Mouse (Mus musculus) neural tube, embryonic 15.5 days (tissue): ENCODE measurements around the gene Tbc1d10a. TPM values are rescaled to one million over a fixed set of nuclear protein-coding genes. Genes with fewer than 3 reads are reported as not detected.

Experiments used
- ATAC-seq: fragments of 200-750 bp; cut with Nextera tagmentation; 2 replicates; pipeline ENCODE4 v1.8.0; 2017; ENCODE audit warnings: mild to moderate bottlenecking, moderate TSS enrichment, moderate library complexity; ENCODE audit not compliant: low FRiP score
- H3K27ac ChIP-seq: fragments of 300-500 bp; sonication (generic); replicated peaks from 2 replicates; pipeline ENCODE4 v1.5.1; 2015; ENCODE audit warnings: mild to moderate bottlenecking, inconsistent platforms
- H3K27me3 ChIP-seq: fragments of 300-500 bp; sonication (generic); replicated peaks from 2 replicates; pipeline ENCODE4 v1.6.1; 2015; ENCODE audit warnings: inconsistent platforms
- H3K36me3 ChIP-seq: fragments of 300-500 bp; sonication (generic); 2 replicates; pipeline ENCODE4 v1.6.1; 2015; ENCODE audit warnings: inconsistent platforms
- H3K4me1 ChIP-seq: fragments of 300-500 bp; sonication (generic); 2 replicates; pipeline ENCODE4 v1.6.1; 2015; ENCODE audit warnings: inconsistent platforms
- H3K4me2 ChIP-seq: fragments of 300-500 bp; sonication (generic); 2 replicates; pipeline ENCODE4 v1.6.1; 2015; ENCODE audit warnings: inconsistent platforms, mild to moderate bottlenecking, moderate library complexity
- H3K4me3 ChIP-seq: fragments of 300-500 bp; sonication (generic); replicated peaks from 2 replicates; pipeline ENCODE4 v1.5.1; 2015; ENCODE audit warnings: mild to moderate bottlenecking, inconsistent platforms
- H3K9ac ChIP-seq: fragments of 300-500 bp; sonication (generic); replicated peaks from 2 replicates; pipeline ENCODE4 v1.6.1; 2015; ENCODE audit warnings: mild to moderate bottlenecking, inconsistent platforms
- H3K9me3 ChIP-seq: fragments of 300-500 bp; sonication (generic); replicated peaks from 2 replicates; pipeline ENCODE4 v1.6.1; 2016; ENCODE audit warnings: inconsistent platforms
- WGBS: fragments of 180-500 bp; shearing (Covaris S2); methylation state at CpG from one replicate; pipeline ENCODE4 v1.1.7; 2015; ENCODE audit warnings: mixed read lengths; 5-methylcytosine and 5-hydroxymethylcytosine counted together
- polyA plus RNA-seq: library from polyadenylated mRNA; unstranded; fragments of >200 nt; fragmentation: Nextera tagmentation; extraction: Ambion mirVana; gene quantifications from 2 replicates; pipeline ENCODE4 v1.2.1, GENCODE M21; 2015

The Tbc1d10a gene
- polyA plus RNA-seq, result 40.2 and 40.3 TPM in 2 replicates

- Histone ChIP-seq H3K9me3 (no peaks in the 10 kb centered on the region), H3K27ac (peak within 1 kb of the TSS; percentile 78), H3K4me3 (peak within 1 kb of the TSS; percentile 73), H3K4me1 (peaks cover 43% of the 10 kb centered on the region), H3K36me3 (peaks cover 16% of the 10 kb centered on the region), H3K27me3 (no peaks in the 10 kb centered on the region), H3K4me2 (peak within 1 kb of the TSS; percentile 84), H3K9ac (peak within 1 kb of the TSS; percentile 83)
- ATAC-seq, result peak; percentile 99
- under 1% methylated on average over 71 of the region's 71 CpGs for WGBS
Measured at GRCm38 (mm10) chr11:4186486-4187317, at the start of gene Tbc1d10a. Gene Tbc1d10a, plus strand, starts transcription at chr11:4186789.

GRCm38 (mm10) chr11:4138964-4139363 lies 47.6 kb upstream of the Tbc1d10a start:
- no peaks in the 10 kb centered on the region for H3K27me3 ChIP-seq
- no peak overlapping the region for H3K4me3 ChIP-seq
- H3K4me2 ChIP-seq, result no peak overlapping the region
- peaks cover 37% of the 10 kb centered on the region for H3K4me1 ChIP-seq
- H3K27ac ChIP-seq, result no peak overlapping the region
- WGBS, result 32% methylated on average over 2 of the region's 2 CpGs
- no peak overlapping the region for H3K9ac ChIP-seq
- ATAC-seq, result no peak
- no peaks in the 10 kb centered on the region for H3K9me3 ChIP-seq
- peaks cover 68% of the 10 kb centered on the region for H3K36me3 ChIP-seq

- Histone ChIP-seq H3K27ac (no peak overlapping the region), H3K36me3 (peaks cover 75% of the 10 kb centered on the region), H3K9me3 (no peaks in the 10 kb centered on the region), H3K4me1 (peaks cover 24% of the 10 kb centered on the region), H3K27me3 (no peaks in the 10 kb centered on the region), H3K4me2 (no peak overlapping the region), H3K9ac (no peak overlapping the region), H3K4me3 (no peak overlapping the region)
- no peak for ATAC-seq
Measured at GRCm38 (mm10) chr11:4141505-4141904, 45.1 kb upstream of the Tbc1d10a start.

- H3K27ac ChIP-seq, result no peak overlapping the region
- H3K9me3 ChIP-seq, result no peaks in the 10 kb centered on the region
- H3K4me1 ChIP-seq, result peaks cover 15% of the 10 kb centered on the region
- ATAC-seq, result no peak
- no peak overlapping the region for H3K4me3 ChIP-seq
- no peak overlapping the region for H3K9ac ChIP-seq
- H3K27me3 ChIP-seq, result no peaks in the 10 kb centered on the region
- peaks cover 72% of the 10 kb centered on the region for H3K36me3 ChIP-seq
- H3K4me2 ChIP-seq, result no peak overlapping the region
- 88% methylated on average over 4 of the region's 4 CpGs for WGBS
Measured at GRCm38 (mm10) chr11:4142352-4142751, 44.2 kb upstream of the Tbc1d10a start.

GRCm38 (mm10) chr11:4143281-4144062 lies 43.1 kb upstream of the Tbc1d10a start:
- WGBS, result 90% methylated on average over 21 of the region's 21 CpGs
- H3K4me3 ChIP-seq, result no peak overlapping the region
- peaks cover 4% of the 10 kb centered on the region; the same call in 1 of the 2 replicates for H3K4me1 ChIP-seq
- peaks cover 62% of the 10 kb centered on the region for H3K36me3 ChIP-seq
- H3K9me3 ChIP-seq, result no peaks in the 10 kb centered on the region
- H3K9ac ChIP-seq, result no peak overlapping the region
- H3K27ac ChIP-seq, result no peak overlapping the region
- no peak overlapping the region for H3K4me2 ChIP-seq
- no peak for ATAC-seq
- H3K27me3 ChIP-seq, result no peaks in the 10 kb centered on the region

- H3K27me3 ChIP-seq, result no peaks in the 10 kb centered on the region
- H3K4me3 ChIP-seq, result no peak overlapping the region
- H3K27ac ChIP-seq, result no peak overlapping the region
- no peak for ATAC-seq
- no peak overlapping the region for H3K4me2 ChIP-seq
- 73% methylated on average over 6 of the region's 6 CpGs for WGBS
- peaks cover 35% of the 10 kb centered on the region for H3K36me3 ChIP-seq
- no peak overlapping the region for H3K9ac ChIP-seq
- H3K4me1 ChIP-seq, result no peaks in the 10 kb centered on the region
- no peaks in the 10 kb centered on the region for H3K9me3 ChIP-seq
Measured at GRCm38 (mm10) chr11:4146381-4146780, 40.2 kb upstream of the Tbc1d10a start.

GRCm38 (mm10) chr11:4147098-4147497 lies 39.5 kb upstream of the Tbc1d10a start:
- WGBS, result 87% methylated on average over 10 of the region's 10 CpGs
- Histone ChIP-seq H3K9ac (no peak overlapping the region), H3K27me3 (no peaks in the 10 kb centered on the region), H3K4me1 (no peaks in the 10 kb centered on the region), H3K36me3 (peaks cover 28% of the 10 kb centered on the region), H3K4me3 (no peak overlapping the region), H3K9me3 (no peaks in the 10 kb centered on the region), H3K27ac (no peak overlapping the region), H3K4me2 (no peak overlapping the region)
- ATAC-seq, result no peak

GRCm38 (mm10) chr11:4148120-4148519 lies 38.5 kb upstream of the Tbc1d10a start:
- Histone ChIP-seq H3K36me3 (peaks cover 18% of the 10 kb centered on the region), H3K9ac (no peak overlapping the region), H3K27me3 (no peaks in the 10 kb centered on the region), H3K4me1 (no peaks in the 10 kb centered on the region), H3K9me3 (no peaks in the 10 kb centered on the region), H3K4me3 (no peak overlapping the region), H3K27ac (no peak overlapping the region), H3K4me2 (no peak overlapping the region)
- ATAC-seq, result no peak
- 89% methylated on average over 5 of the region's 5 CpGs for WGBS

- Histone ChIP-seq H3K27ac (no peak overlapping the region), H3K36me3 (peaks cover 13% of the 10 kb centered on the region), H3K9ac (no peak overlapping the region), H3K4me2 (no peak overlapping the region), H3K9me3 (no peaks in the 10 kb centered on the region), H3K4me1 (no peaks in the 10 kb centered on the region), H3K4me3 (no peak overlapping the region), H3K27me3 (no peaks in the 10 kb centered on the region)
- ATAC-seq, result no peak
- 86% methylated on average over 9 of the region's 9 CpGs for WGBS
Measured at GRCm38 (mm10) chr11:4148536-4149156, 37.9 kb upstream of the Tbc1d10a start.

- H3K36me3 ChIP-seq, result 0 out of 2 replicates have a peak, but pooled peaks cover 2% of the 10 kb centered on the region
- H3K27ac ChIP-seq, result no peak overlapping the region
- no peaks in the 10 kb centered on the region for H3K27me3 ChIP-seq
- no peaks in the 10 kb centered on the region for H3K9me3 ChIP-seq
- no peak overlapping the region for H3K4me3 ChIP-seq
- 87% methylated on average over 6 of the region's 6 CpGs for WGBS
- no peak overlapping the region for H3K4me2 ChIP-seq
- no peaks in the 10 kb centered on the region for H3K4me1 ChIP-seq
- no peak overlapping the region for H3K9ac ChIP-seq
- ATAC-seq, result no peak
Measured at GRCm38 (mm10) chr11:4149886-4150285, 36.7 kb upstream of the Tbc1d10a start.

- Histone ChIP-seq H3K9me3 (no peaks in the 10 kb centered on the region), H3K27me3 (no peaks in the 10 kb centered on the region), H3K9ac (no peak overlapping the region), H3K27ac (no peak overlapping the region), H3K36me3 (0 out of 2 replicates have a peak, but pooled peaks cover 2% of the 10 kb centered on the region), H3K4me2 (no peak overlapping the region), H3K4me1 (0 out of 2 replicates have a peak, but pooled peaks cover 3% of the 10 kb centered on the region), H3K4me3 (no peak overlapping the region)
- 95% methylated on average over 7 of the region's 7 CpGs for WGBS
- ATAC-seq, result no peak
Measured at GRCm38 (mm10) chr11:4153694-4154093, 32.9 kb upstream of the Tbc1d10a start.
